Mouse (Mus musculus) midbrain, embryonic 14.5 days (tissue): ENCODE data around the gene Car12. TPM values are rescaled to one million over a fixed set of nuclear protein-coding genes. Genes with fewer than 3 reads are reported as not detected.
"Not testable (repeated sequence)": the region's sequence is repeated elsewhere in the genome, so short reads cannot be mapped to it uniquely, and the experiment has no call there.

ENCODE experiments used
- ATAC-seq: fragments of 200-750 bp; cut with Nextera tagmentation; 2 replicates; pipeline ENCODE4 v1.8.0; 2017; ENCODE audit warnings: moderate number of reproducible peaks, moderate library complexity; ENCODE audit not compliant: low FRiP score, low TSS enrichment
- DNase-seq: peaks from one replicate; pipeline ENCODE4 v3.0.0-alpha.2; 2015
- H3K27ac ChIP-seq: fragments of 300-500 bp; sonication (generic); replicated peaks from 2 replicates; pipeline ENCODE4 v1.5.1; 2014; ENCODE audit warnings: mild to moderate bottlenecking, low read depth, low read length, moderate library complexity
- H3K27me3 ChIP-seq: fragments of 300-500 bp; sonication (generic); 2 replicates; pipeline ENCODE4 v1.6.1; 2014; ENCODE audit warnings: low read length, control low read depth, mixed read lengths; ENCODE audit not compliant: control insufficient read depth, insufficient read depth
- H3K36me3 ChIP-seq: fragments of 300-500 bp; sonication (generic); 2 replicates; pipeline ENCODE4 v1.6.1; 2014; ENCODE audit warnings: low read length, control low read depth; ENCODE audit not compliant: control insufficient read depth, insufficient read depth
- H3K4me1 ChIP-seq: fragments of 300-500 bp; sonication (generic); 2 replicates; pipeline ENCODE4 v1.6.1; 2014; ENCODE audit warnings: mild to moderate bottlenecking, antibody characterized with exemption, low read length, control low read depth; ENCODE audit not compliant: control insufficient read depth, insufficient read depth
- H3K4me2 ChIP-seq: fragments of 300-500 bp; sonication (generic); 2 replicates; pipeline ENCODE4 v1.6.1; 2014; ENCODE audit warnings: mild to moderate bottlenecking, low read length, moderate library complexity
- H3K4me3 ChIP-seq: fragments of 300-500 bp; sonication (generic); replicated peaks from 2 replicates; pipeline ENCODE4 v1.5.1; 2014; ENCODE audit warnings: low read depth, low read length
- H3K9ac ChIP-seq: fragments of 300-500 bp; sonication (generic); replicated peaks from 2 replicates; pipeline ENCODE4 v1.6.1; 2014; ENCODE audit warnings: mild to moderate bottlenecking, low read length, moderate library complexity
- H3K9me3 ChIP-seq: fragments of 300-500 bp; sonication (generic); 2 replicates; pipeline ENCODE4 v1.6.1; 2016; ENCODE audit warnings: low read length, control low read depth, mixed read lengths; ENCODE audit not compliant: control insufficient read depth
- WGBS: fragments of 180-500 bp; shearing (Covaris S2); extraction: QIAGEN DNeasy Blood & Tissue Kit; methylation state at CpG from one replicate; pipeline ENCODE4 v1.1.7; 2014; 5-methylcytosine and 5-hydroxymethylcytosine counted together
- polyA plus RNA-seq: library from polyadenylated mRNA; unstranded; fragments of >200 nt; fragmentation: Nextera tagmentation; extraction: Ambion mirVana; gene quantifications from 2 replicates; pipeline ENCODE4 v1.2.1, GENCODE M21; 2014

Car12 gene
- polyA plus RNA-seq, 1 experiment from 2014 or later: 0.62 TPM

- no peak for DNase-seq
- WGBS: 51% methylated on average over 12 of the region's 12 CpGs
- Histone ChIP-seq H3K9me3 (no peaks in the 10 kb centered on the region), H3K36me3 (no peaks in the 10 kb centered on the region), H3K4me2 (no peak overlapping the region), H3K9ac (no peak overlapping the region), H3K27me3 (no peaks in the 10 kb centered on the region), H3K4me3 (no peak overlapping the region), H3K4me1 (no peaks in the 10 kb centered on the region), H3K27ac (no peak overlapping the region)
- no peak for ATAC-seq
Observed at GRCm38 (mm10) chr9:66801947-66802346, 88.5 kb downstream of the Car12 start.

- Histone ChIP-seq H3K4me3 (peak overlapping the region; percentile 23), H3K4me2 (peak overlapping the region; percentile 49)
- H3K4me1 ChIP-seq, H3K27ac ChIP-seq, H3K9ac ChIP-seq, H3K9me3 ChIP-seq, H3K27me3 ChIP-seq, ATAC-seq, H3K36me3 ChIP-seq: not testable (repeated sequence)
- DNase-seq: peak; percentile 63
- under 1% methylated on average over 31 of the region's 37 CpGs for WGBS
Observed at GRCm38 (mm10) chr9:66805951-66806350, 92.5 kb downstream of the Car12 start.

GRCm38 (mm10) chr9:66813392-66813791, 99.9 kb downstream of the Car12 start:
- H3K4me1 ChIP-seq: 0 out of 2 replicates have a peak, but pooled peaks cover 4% of the 10 kb centered on the region
- WGBS: 15% methylated on average over 2 of the region's 2 CpGs
- H3K9ac ChIP-seq: no peak overlapping the region
- no peak overlapping the region for H3K4me2 ChIP-seq
- H3K9me3 ChIP-seq: no peaks in the 10 kb centered on the region
- no peak for DNase-seq
- no peak overlapping the region for H3K27ac ChIP-seq
- peaks cover 2% of the 10 kb centered on the region; the same call in 1 of the 2 replicates for H3K27me3 ChIP-seq
- ATAC-seq: no peak
- H3K4me3 ChIP-seq: no peak overlapping the region
- H3K36me3 ChIP-seq: no peaks in the 10 kb centered on the region

Other genes starting within 250 kb of the Car12 start
- gene Fbxl22, start 199.1 kb upstream of the Car12 start, polyA plus RNA-seq: 1.5 and 1.9 TPM in 2 replicates
- 70.0 and 104 TPM in 2 replicates for gene Usp3, start 120.5 kb upstream of the Car12 start, polyA plus RNA-seq
- gene Aph1b, start 81.8 kb downstream of the Car12 start, polyA plus RNA-seq: 20.1 and 32.0 TPM in 2 replicates
- 0.11 and 0.16 TPM in 2 replicates for gene Gm10647, start 83.4 kb downstream of the Car12 start, polyA plus RNA-seq
- 2.1 and 3.4 TPM in 2 replicates for gene Aph1c, start 121.0 kb downstream of the Car12 start, polyA plus RNA-seq
- 20.8 and 27.6 TPM in 2 replicates for gene Rab8b, start 206.0 kb downstream of the Car12 start, polyA plus RNA-seq
- gene Rps27l, start 232.4 kb downstream of the Car12 start, polyA plus RNA-seq: 245 and 251 TPM in 2 replicates